Mouse (Mus musculus) cerebellum, adult 11 months (tissue): ENCODE measurements around the gene Osr1.

Source experiments
- DNase-seq: peaks from one replicate; pipeline ENCODE4 v3.0.0; 2022

Osr1 gene

GRCm38 (mm10) chr12:9569971-9570370 lies at the start of gene Osr1:
Gene Osr1, plus strand, starts transcription at chr12:9570116.
- DNase-seq, result peak; percentile 26

GRCm38 (mm10) chr12:9550328-9550727 lies 19.6 kb upstream of the Osr1 start:
- DNase-seq, result no peak

- no peak for DNase-seq
Observed at GRCm38 (mm10) chr12:9564956-9565355, 5.0 kb upstream of the Osr1 start.

- DNase-seq, result no peak
Observed at GRCm38 (mm10) chr12:9570496-9570995, 630 bp downstream of the Osr1 start.

- DNase-seq, result no peak
Observed at GRCm38 (mm10) chr12:9571276-9571940, 1.5 kb downstream of the Osr1 start.

GRCm38 (mm10) chr12:9572022-9572421 lies 2.1 kb downstream of the Osr1 start:
- DNase-seq, result no peak

GRCm38 (mm10) chr12:9573682-9574081 lies 3.8 kb downstream of the Osr1 start:
- no peak for DNase-seq

- no peak for DNase-seq
Observed at GRCm38 (mm10) chr12:9574244-9574871, 4.4 kb downstream of the Osr1 start.

- no peak for DNase-seq
Observed at GRCm38 (mm10) chr12:9575158-9576042, 5.5 kb downstream of the Osr1 start.

- DNase-seq, result no peak
Observed at GRCm38 (mm10) chr12:9576043-9576538, 6.2 kb downstream of the Osr1 start.

GRCm38 (mm10) chr12:9577610-9578009 lies 7.7 kb downstream of the Osr1 start:
- DNase-seq, result no peak

GRCm38 (mm10) chr12:9578591-9578990 lies 8.7 kb downstream of the Osr1 start:
- no peak for DNase-seq

GRCm38 (mm10) chr12:9579301-9580030 lies 9.6 kb downstream of the Osr1 start:
- DNase-seq, result no peak

- no peak for DNase-seq
Observed at GRCm38 (mm10) chr12:9580041-9580905, 10.4 kb downstream of the Osr1 start.

- no peak for DNase-seq
Observed at GRCm38 (mm10) chr12:9581011-9581410, 11.1 kb downstream of the Osr1 start.

- DNase-seq, result no peak
Observed at GRCm38 (mm10) chr12:9581506-9581905, 11.6 kb downstream of the Osr1 start.

- no peak for DNase-seq
Observed at GRCm38 (mm10) chr12:9582248-9582995, 12.5 kb downstream of the Osr1 start.

GRCm38 (mm10) chr12:9583380-9583779 lies 13.5 kb downstream of the Osr1 start:
- no peak for DNase-seq

- peak; percentile 12 for DNase-seq
Observed at GRCm38 (mm10) chr12:9584366-9585084, 14.6 kb downstream of the Osr1 start.

- DNase-seq, result no peak
Observed at GRCm38 (mm10) chr12:9585085-9585453, 15.2 kb downstream of the Osr1 start.
